Mouse (Mus musculus) kidney, adult 2 months (tissue): ENCODE measurements around the gene Zfp706.

Experiments
- CTCF ChIP-seq: fragments of 200-500 bp; conservative IDR thresholded peaks from 2 replicates; pipeline ENCODE4 v1.5.1; 2011; ENCODE audit warnings: low read depth, mild to moderate bottlenecking, control low read depth, low read length, moderate library complexity, mixed read lengths; ENCODE audit not compliant: insufficient read depth, insufficient read length
- POLR2A ChIP-seq: fragments of 200-500 bp; IDR thresholded peaks from one replicate; pipeline ENCODE4 v1.6.1; 2011; ENCODE audit warnings: low read depth, low read length, control low read depth

- TF ChIP-seq CTCF, result no peak
- TF ChIP-seq POLR2A, result no peak
Observed at GRCm38 (mm10) chr15:37008546-37008945, 973 bp upstream of the Zfp706 start.
